Mouse (Mus musculus): ENCODE data around the gene Pik3cd.

Pik3cd gene

GRCm38 (mm10) chr4:149608309-149608638 is 94.1 kb downstream of the Pik3cd start:
- no peak for DNase-seq (ENCODE audit: low read depth)

GRCm38 (mm10) chr4:149607591-149608308 is 94.6 kb downstream of the Pik3cd start:
- DNase-seq (ENCODE audit: low read depth) = no peak

- DNase-seq (ENCODE audit: low read depth) = no peak
These were observed 95.5 kb downstream of the Pik3cd start for GRCm38 (mm10) chr4:149606766-149607358.

GRCm38 (mm10) chr4:149606056-149606455 is 96.3 kb downstream of the Pik3cd start:
- no peak for DNase-seq (ENCODE audit: low read depth)

- no peak for DNase-seq (ENCODE audit: low read depth)
These were observed 97.9 kb downstream of the Pik3cd start for GRCm38 (mm10) chr4:149604518-149604917.

GRCm38 (mm10) chr4:149603860-149604259 is 98.5 kb downstream of the Pik3cd start:
- no peak for DNase-seq (ENCODE audit: low read depth)

- no peak for DNase-seq (ENCODE audit: low read depth)
These were observed 100.1 kb downstream of the Pik3cd start for GRCm38 (mm10) chr4:149602236-149602635.

GRCm38 (mm10) chr4:149601484-149601883 is 100.9 kb downstream of the Pik3cd start:
- DNase-seq (ENCODE audit: low read depth) = no peak

- no peak for DNase-seq (ENCODE audit: low read depth)
These were observed 102.2 kb downstream of the Pik3cd start for GRCm38 (mm10) chr4:149600130-149600529.

- DNase-seq (ENCODE audit: low read depth) = no peak
These were observed 102.8 kb downstream of the Pik3cd start for GRCm38 (mm10) chr4:149599549-149599948.

Data from c-Kit-positive CD71-negative TER-119-negative erythroid progenitor cells, embryonic 14.5 days (primary cell).